Mouse (Mus musculus) naive thymus-derived CD4-positive, alpha-beta T cell, adult 5 months (primary cell): ENCODE measurements around the gene Fam180a. TPM values are rescaled to one million over a fixed set of nuclear protein-coding genes. Genes with fewer than 3 reads are reported as not detected.

Source experiments
- polyA plus RNA-seq: library from polyadenylated mRNA; unstranded; fragments of 100-300 nt; shearing (Covaris generic); gene quantifications from one replicate; pipeline ENCODE4 v1.2.1, GENCODE M21; 2017

The Fam180a gene
- polyA plus RNA-seq = not detected

GRCm38 (mm10) chr6:35326111-35326515 lies at the start of gene Fam180a:
Fam180a (minus strand) TSS chr6:35326141.

GRCm38 (mm10) chr6:35308037-35308436 lies 17.9 kb downstream of the Fam180a start, which contains the start of gene Slc13a4:
Slc13a4 (minus strand) TSS chr6:35308131.

Other genes with a start within 250 kb of the Fam180a start
- 58.7 TPM for gene Cnot4, start 192.4 kb downstream of the Fam180a start, polyA plus RNA-seq
- 31.2 TPM for gene Nup205, start 148.7 kb downstream of the Fam180a start, polyA plus RNA-seq
- gene Slc13a4, start 18.0 kb downstream of the Fam180a start, polyA plus RNA-seq = 0.26 TPM
- 70.5 TPM for gene Mtpn, start 213.7 kb upstream of the Fam180a start, polyA plus RNA-seq